Mouse (Mus musculus): ENCODE measurements at regions not wholly inside any gene's neighbourhood (a gene's known extent, or its start where the extent isn't known, plus 50 kb on each side); places are given as distances from the start of the nearest gene placed in this dataset.

- DNase-seq (ENCODE audit: low spot score) = no peak
These were observed 67.9 kb downstream of the Klf5 start for GRCm38 (mm10) chr14:99366281-99366987.

DNA sequence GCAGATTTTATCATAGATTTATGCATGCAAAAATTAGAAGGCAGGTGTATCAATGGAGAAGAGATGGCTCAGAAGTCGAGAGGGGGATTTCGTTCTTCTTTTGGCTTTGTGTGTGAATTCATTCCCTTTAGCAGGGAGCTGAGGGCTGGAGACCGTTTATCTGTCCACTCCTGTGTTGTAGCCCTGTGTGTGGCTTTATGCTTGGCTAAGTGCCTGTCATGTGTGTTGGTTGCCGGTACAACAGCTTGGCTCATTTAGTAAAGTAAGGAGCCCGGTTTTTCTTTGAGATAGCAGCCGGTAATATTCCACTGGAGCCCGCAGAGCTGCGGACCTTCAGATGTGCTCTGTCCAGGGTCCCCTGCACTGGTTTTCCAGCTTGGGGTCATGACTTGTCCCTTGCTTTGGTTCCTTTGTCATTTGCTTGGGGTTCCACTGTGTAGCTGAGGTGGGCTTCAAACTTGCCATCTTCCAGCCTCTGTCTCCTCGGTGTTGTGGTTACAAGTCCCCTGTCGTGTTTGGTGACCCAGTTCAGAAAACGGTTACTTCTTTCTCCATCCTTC is 68.6 kb downstream of the Klf5 start:
- DNase-seq (ENCODE audit: low spot score) = no peak

- no peak for DNase-seq (ENCODE audit: low spot score)
These were observed 70.9 kb downstream of the Klf5 start for GRCm38 (mm10) chr14:99369366-99369765.

GRCm38 (mm10) chr14:99373682-99374081 is 75.2 kb downstream of the Klf5 start:
- DNase-seq (ENCODE audit: low spot score) = no peak

GRCm38 (mm10) chr14:99375040-99375610 is 76.6 kb downstream of the Klf5 start:
- DNase-seq (ENCODE audit: low spot score) = no peak

DNA sequence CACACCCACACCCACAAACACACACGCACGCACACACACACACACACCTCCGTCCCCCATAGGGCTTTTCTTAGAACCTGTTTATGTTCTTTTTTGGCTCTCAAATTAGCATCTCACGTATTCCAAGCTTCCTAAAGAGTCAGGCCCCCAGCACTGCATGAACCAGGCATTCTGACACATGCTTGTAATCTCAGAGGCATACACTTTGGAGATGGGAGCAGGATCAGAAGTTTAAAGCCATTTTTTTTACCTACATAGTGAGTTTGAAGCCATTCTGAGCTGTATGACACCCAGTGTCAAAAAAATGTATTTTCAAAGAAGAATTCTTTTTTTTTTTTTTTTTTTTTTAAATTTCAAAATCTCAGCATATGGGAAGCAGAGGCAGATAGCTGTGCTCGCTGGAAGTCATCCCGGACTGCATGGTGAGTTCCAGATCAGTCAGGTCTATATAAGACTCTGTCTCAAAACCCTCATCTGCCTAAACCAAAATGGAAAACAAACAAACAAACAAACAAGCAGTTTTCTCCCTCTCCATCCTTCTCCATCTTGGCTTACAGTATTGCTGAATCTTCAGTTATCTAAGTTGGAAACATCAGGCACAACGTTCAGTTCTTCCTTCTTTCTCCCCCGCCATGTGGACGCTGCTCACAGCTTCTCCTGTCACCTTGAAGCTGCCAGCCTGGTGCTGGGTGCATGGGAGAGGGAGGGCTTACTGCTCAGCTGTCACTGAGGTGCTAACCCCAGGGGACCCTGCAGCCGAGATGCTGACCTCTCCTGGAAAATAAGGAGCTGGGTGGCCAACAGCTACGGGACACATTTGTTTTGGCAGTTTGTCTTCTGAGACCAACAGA is 78.4 kb downstream of the Klf5 start:
- no peak for DNase-seq (ENCODE audit: low spot score)

- DNase-seq (ENCODE audit: low spot score) = no peak
These were observed 82.9 kb downstream of the Klf5 start for GRCm38 (mm10) chr14:99381262-99382017.

DNA sequence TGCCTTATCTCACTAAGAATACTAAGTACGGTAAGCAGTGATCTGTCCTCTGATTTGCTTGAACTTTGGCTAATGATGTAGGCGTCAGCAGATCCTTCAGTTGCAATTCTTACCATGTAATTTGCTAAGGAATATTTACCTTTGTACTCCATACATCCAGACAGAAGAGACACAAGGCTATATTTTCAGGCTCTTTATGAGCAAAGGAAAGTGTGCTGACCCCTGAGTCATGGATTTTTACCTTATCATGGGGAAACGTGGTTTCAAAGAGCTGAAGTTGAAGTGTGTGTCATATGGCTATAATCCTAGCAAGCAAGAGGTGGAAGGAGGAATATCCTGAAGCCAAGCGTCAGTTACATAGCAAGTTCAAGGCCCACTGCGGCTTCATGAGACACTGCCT is 83.6 kb downstream of the Klf5 start:
- DNase-seq (ENCODE audit: low spot score) = no peak

GRCm38 (mm10) chr14:99383170-99383569 is 84.7 kb downstream of the Klf5 start:
- no peak for DNase-seq (ENCODE audit: low spot score)

GRCm38 (mm10) chr14:99387581-99387980 is 89.1 kb downstream of the Klf5 start:
- DNase-seq (ENCODE audit: low spot score) = no peak

- no peak for DNase-seq (ENCODE audit: low spot score)
These were observed 90.8 kb downstream of the Klf5 start for GRCm38 (mm10) chr14:99389306-99389705.

- DNase-seq (ENCODE audit: low spot score) = no peak
These were observed 93.2 kb downstream of the Klf5 start for GRCm38 (mm10) chr14:99391700-99392099.

- no peak for DNase-seq (ENCODE audit: low spot score)
These were observed 94.3 kb downstream of the Klf5 start for GRCm38 (mm10) chr14:99392813-99393212.

GRCm38 (mm10) chr14:99393611-99394010 is 95.1 kb downstream of the Klf5 start:
- DNase-seq (ENCODE audit: low spot score) = no peak

GRCm38 (mm10) chr14:99403155-99403726 is 104.8 kb downstream of the Klf5 start:
- no peak for DNase-seq (ENCODE audit: low spot score)

DNA sequence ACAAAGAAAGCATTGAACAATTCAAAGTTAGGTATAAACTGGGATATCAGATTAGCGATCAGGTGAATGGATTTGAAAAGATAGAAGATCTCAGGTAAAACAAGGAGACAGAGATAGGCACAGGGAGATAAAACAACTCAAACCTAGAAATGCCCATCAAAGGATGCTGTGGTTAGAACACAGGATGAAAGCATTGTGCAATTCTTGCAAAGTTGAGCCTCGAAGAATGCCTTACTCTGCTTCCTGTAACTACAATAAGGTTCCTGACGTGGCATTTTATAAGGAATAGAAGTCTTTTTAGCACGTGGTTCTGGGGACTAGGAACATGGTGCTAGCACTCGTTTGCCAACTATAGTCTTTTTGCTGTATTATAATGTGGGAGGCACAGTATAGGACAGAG is 106.7 kb downstream of the Klf5 start:
- DNase-seq (ENCODE audit: low spot score) = no peak

DNA sequence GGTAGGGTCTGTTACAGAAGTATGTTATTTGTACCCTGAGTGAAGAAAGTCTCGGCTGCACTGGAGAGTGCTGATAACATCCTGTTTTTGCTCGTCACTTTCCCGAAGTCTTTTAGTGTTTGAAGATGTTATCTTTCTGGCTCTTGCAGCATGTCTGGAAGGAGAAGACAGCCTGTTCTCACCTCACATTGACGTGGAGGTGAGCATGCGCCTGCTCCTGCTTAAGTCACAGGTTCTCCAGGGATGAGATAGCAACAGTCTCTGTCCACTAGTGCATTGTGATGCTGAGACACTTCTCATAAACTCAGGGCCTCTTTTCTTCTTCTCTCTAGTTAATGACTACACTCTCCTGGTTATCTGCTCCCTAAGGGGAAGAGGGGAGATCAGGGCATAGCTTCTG is 113.3 kb downstream of the Klf5 start:
- DNase-seq (ENCODE audit: low spot score) = no peak

DNA sequence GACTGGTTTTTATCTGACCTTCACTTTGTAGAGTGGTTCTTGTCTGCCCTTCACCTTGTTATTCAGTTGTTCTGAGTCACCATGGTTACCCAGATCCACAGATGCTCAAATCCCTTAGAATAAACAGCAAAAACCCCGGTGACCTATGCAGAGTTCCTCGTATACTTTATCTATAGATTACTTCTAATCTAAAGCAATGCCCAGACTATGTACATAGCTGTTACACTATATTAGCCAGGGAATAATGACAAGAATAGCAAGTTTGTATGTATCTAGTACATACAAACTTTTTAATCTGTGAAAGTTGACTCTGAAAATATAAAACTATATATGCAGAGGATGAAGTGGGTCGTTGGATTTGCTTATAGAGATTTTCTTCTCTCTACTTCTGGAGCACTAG is 117.7 kb downstream of the Klf5 start:
- no peak for DNase-seq (ENCODE audit: low spot score)

- DNase-seq (ENCODE audit: low spot score) = no peak
These were observed 120.5 kb downstream of the Klf5 start for GRCm38 (mm10) chr14:99418970-99419369.

- no peak for DNase-seq (ENCODE audit: low spot score)
These were observed 124.8 kb downstream of the Klf5 start for GRCm38 (mm10) chr14:99423334-99423733.

- DNase-seq (ENCODE audit: low spot score) = no peak
These were observed 128.6 kb downstream of the Klf5 start for GRCm38 (mm10) chr14:99427049-99427448.

GRCm38 (mm10) chr14:99430323-99430722 is 131.8 kb downstream of the Klf5 start:
- no peak for DNase-seq (ENCODE audit: low spot score)

All from ovary, postnatal 14 days (tissue).